Mouse (Mus musculus) limb, embryonic 10.5 days (tissue): Measurements from ENCODE around the gene Ube2a. TPM values are rescaled to one million over a fixed set of nuclear protein-coding genes. Genes with fewer than 3 reads are reported as not detected.
A peak's percentile ranks its signal among the peaks of the same experiment; 100 is the strongest.

Experiments
- DNase-seq: peaks from one replicate; pipeline ENCODE4 v3.0.0-alpha.2; 2017; ENCODE audit warnings: low spot score
- H3K27ac ChIP-seq: fragments of 300-500 bp; sonication (generic); 2 replicates; pipeline ENCODE4 v1.5.1; 2016; ENCODE audit warnings: mild to moderate bottlenecking
- H3K27me3 ChIP-seq: fragments of 300-500 bp; sonication (generic); 2 replicates; pipeline ENCODE4 v1.6.1; 2016; ENCODE audit warnings: low read depth, mild to moderate bottlenecking; ENCODE audit not compliant: poor library complexity, severe bottlenecking
- H3K36me3 ChIP-seq: fragments of 300-500 bp; sonication (generic); 2 replicates; pipeline ENCODE4 v1.6.1; 2016; ENCODE audit warnings: mild to moderate bottlenecking, moderate library complexity
- H3K4me1 ChIP-seq: fragments of 300-500 bp; sonication (generic); 2 replicates; pipeline ENCODE4 v1.6.1; 2016
- H3K4me3 ChIP-seq: fragments of 300-500 bp; sonication (generic); 2 replicates; pipeline ENCODE4 v1.5.1; 2016; ENCODE audit warnings: mild to moderate bottlenecking, moderate library complexity
- H3K9me3 ChIP-seq: fragments of 300-500 bp; sonication (generic); replicated peaks from 2 replicates; pipeline ENCODE4 v1.6.1; 2016; ENCODE audit warnings: mild to moderate bottlenecking
- WGBS: fragments of 180-500 bp; shearing (Covaris S2); methylation state at CpG from one replicate; pipeline ENCODE4 v1.1.7; 2016; 5-methylcytosine and 5-hydroxymethylcytosine counted together
- polyA plus RNA-seq: library from polyadenylated mRNA; unstranded; fragments of >200 nt; fragmentation: Nextera tagmentation; extraction: Ambion mirVana; gene quantifications from 2 replicates; pipeline ENCODE4 v1.2.1, GENCODE M21; 2016

The Ube2a gene
- 125 TPM in 2 replicates for polyA plus RNA-seq

DNA sequence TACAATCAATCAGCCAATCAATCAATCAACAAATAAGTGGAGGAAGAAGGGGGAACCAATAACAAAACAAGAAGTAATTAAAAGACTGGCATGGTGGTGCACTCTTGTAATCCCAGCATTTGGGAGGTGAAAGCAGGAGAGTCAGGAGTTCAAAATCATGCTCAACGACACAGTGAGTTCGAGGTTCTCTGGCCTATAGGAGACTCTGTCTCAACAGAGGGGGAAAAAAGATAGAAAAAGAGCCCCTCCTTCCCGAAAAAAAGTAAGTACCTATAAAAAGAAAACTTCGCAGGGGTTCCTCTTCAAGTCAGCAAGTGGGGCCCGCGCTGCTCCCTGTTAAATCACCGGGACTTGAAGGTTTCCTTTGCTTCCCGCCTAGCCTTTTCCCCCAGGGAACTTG lies at the start of gene Ube2a, which contains the start of gene C330007P06Rik:
Gene Ube2a, plus strand, starts transcription at position 136 of the 400 bp plus-strand sequence.
Gene C330007P06Rik, minus strand, starts transcription at position 347 of the 400 bp plus-strand sequence.
- Histone ChIP-seq H3K9me3 (no peaks in the 10 kb centered on the region), H3K27ac (peak within 1 kb of the TSS; percentile 88), H3K4me1 (peaks cover 3% of the 10 kb centered on the region), H3K27me3 (peaks cover 13% of the 10 kb centered on the region), H3K4me3 (peak within 1 kb of the TSS; percentile 72), H3K36me3 (peaks cover 14% of the 10 kb centered on the region)
- 23% methylated on average over 8 of the region's 8 CpGs for WGBS
- no peak for DNase-seq

DNA sequence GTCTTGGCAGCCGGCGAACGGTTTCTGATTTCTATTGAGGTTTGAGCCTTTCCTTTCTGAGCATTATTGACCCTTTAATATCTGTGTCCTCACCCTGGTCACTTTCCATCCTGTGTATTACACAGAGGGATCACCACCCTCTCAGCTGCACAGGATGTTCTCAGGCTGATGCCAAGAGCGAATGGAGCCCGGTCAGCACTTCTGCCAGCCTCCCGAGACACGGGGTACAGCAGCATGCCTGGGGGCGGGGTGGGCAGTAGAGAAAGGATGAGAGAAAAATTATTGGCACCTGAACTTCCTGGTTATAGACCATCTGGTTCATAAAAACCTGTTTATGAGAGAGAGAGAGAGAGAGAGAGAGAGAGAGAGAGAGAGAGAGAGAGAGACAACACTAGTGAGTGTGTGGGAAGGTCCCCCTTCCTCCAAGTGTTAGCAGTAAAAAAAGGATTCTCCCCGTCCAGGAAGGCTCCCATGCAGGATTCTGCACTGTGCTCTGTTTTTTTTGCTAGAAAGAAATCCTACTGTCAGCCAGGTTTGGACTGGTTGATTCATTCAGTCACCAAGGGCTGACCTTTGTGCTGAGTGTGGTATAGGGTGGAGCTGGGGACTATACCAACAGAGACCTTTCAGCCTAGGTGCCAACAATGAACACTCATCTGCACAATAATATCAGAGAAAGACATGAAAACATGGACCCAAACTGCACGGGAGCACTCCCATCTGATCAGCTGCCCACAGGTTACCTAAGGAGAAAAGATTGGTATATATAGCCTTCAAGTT lies 49.6 kb upstream of the Ube2a start:
- no peak for DNase-seq
- no peaks in the 10 kb centered on the region for H3K9me3 ChIP-seq
- WGBS: 91% methylated on average over 10 of the region's 10 CpGs
- H3K36me3 ChIP-seq: no peaks in the 10 kb centered on the region
- no peak overlapping the region for H3K4me3 ChIP-seq
- no peaks in the 10 kb centered on the region for H3K27me3 ChIP-seq
- no peaks in the 10 kb centered on the region for H3K4me1 ChIP-seq
- no peak overlapping the region for H3K27ac ChIP-seq

DNA sequence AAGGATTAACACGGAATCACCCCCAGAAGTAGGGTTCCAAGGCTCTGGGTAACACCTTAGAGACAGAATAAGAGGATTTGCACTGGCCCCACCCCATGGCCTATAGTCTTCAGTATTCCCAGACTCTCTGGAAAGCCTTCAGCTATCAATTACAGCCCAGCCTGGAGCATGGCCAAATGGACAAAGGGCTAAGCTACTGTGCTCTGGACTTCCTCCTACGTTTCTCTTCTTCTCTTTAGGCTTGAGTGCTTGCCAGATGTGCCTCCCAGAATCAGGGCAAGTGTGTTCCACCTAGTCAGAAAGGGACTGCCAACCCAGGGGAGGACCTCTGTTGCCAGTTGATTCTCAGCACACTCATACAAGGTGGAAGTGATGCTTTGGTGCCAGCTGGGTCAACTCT lies 48.7 kb upstream of the Ube2a start:
- H3K36me3 ChIP-seq: no peaks in the 10 kb centered on the region
- WGBS: 63% methylated on average over 2 of the region's 2 CpGs
- no peaks in the 10 kb centered on the region for H3K9me3 ChIP-seq
- H3K4me1 ChIP-seq: no peaks in the 10 kb centered on the region
- no peak overlapping the region for H3K4me3 ChIP-seq
- DNase-seq: no peak
- H3K27ac ChIP-seq: no peak overlapping the region
- no peaks in the 10 kb centered on the region for H3K27me3 ChIP-seq

DNA sequence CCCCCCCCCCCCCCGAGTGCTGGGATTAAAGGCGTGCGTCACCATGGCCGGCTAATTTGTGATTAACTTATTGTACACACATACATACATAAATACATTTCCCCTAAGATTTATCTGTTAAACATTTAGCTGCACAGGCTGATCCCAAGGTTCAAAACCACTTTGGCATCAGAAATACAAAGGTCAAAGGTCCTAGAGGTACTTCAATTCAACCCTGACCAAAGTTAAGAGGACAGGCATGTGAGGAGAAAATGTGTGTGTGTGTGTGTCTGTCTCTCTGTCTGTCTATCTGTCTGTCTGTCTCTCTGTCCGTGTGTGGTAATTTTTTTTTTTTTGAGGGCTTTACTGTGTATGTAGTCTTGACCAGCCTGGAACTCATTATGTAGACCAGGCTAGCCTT lies 46.8 kb upstream of the Ube2a start:
- 90% methylated on average over 4 of the region's 5 CpGs for WGBS
- Histone ChIP-seq H3K4me3 (no peak overlapping the region), H3K4me1 (no peaks in the 10 kb centered on the region), H3K36me3 (no peaks in the 10 kb centered on the region), H3K9me3 (no peaks in the 10 kb centered on the region), H3K27me3 (no peaks in the 10 kb centered on the region), H3K27ac (no peak overlapping the region)
- DNase-seq: no peak

DNA sequence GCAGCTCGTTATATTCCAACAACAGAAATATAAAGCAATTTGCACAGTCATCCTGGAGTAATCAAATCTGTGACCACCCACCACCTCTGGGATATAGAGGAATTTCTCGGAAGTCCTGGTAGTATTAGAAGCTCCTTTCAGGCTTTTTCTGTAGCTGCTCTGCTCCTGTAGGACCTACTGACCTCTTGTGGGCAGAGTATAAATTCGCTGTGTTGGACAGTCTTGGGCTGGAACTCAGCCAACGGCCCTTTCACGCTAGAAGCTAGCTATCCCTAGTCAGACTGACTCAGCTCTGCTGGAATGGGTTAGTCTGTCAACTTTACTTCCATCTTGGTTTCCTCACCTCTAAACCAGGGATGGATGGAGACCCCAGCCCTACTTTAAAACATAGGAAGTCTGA lies 43.4 kb upstream of the Ube2a start:
- Histone ChIP-seq H3K4me1 (0 out of 2 replicates have a peak, but pooled peaks cover 3% of the 10 kb centered on the region), H3K36me3 (no peaks in the 10 kb centered on the region), H3K9me3 (no peaks in the 10 kb centered on the region), H3K27me3 (no peaks in the 10 kb centered on the region), H3K27ac (no peak overlapping the region), H3K4me3 (no peak overlapping the region)
- WGBS: 47% methylated on average over 5 of the region's 5 CpGs
- no peak for DNase-seq

DNA sequence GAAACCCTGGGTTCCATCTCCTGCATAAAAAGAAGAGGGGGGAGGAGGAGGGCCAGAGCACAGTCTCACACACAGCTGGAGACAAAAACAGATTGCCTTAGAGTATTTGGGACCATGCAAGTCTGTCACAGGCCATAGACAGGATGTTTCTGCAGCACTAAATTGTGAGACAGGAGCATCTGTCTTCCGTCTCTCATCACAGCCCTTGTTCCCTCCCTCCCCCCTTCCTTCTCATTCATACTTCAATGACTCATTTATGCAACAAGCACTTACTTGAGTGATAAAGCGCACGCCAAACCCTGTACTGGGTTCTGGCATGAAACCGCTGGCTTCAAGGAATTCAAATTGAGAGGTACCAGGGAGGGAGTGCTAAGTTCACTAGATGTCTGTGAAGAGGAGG lies 42.1 kb upstream of the Ube2a start:
- no peak overlapping the region for H3K4me3 ChIP-seq
- no peaks in the 10 kb centered on the region for H3K36me3 ChIP-seq
- no peaks in the 10 kb centered on the region for H3K9me3 ChIP-seq
- no peak overlapping the region for H3K27ac ChIP-seq
- 82% methylated on average over 4 of the region's 4 CpGs for WGBS
- no peaks in the 10 kb centered on the region for H3K27me3 ChIP-seq
- no peak for DNase-seq
- H3K4me1 ChIP-seq: 0 out of 2 replicates have a peak, but pooled peaks cover 3% of the 10 kb centered on the region

DNA sequence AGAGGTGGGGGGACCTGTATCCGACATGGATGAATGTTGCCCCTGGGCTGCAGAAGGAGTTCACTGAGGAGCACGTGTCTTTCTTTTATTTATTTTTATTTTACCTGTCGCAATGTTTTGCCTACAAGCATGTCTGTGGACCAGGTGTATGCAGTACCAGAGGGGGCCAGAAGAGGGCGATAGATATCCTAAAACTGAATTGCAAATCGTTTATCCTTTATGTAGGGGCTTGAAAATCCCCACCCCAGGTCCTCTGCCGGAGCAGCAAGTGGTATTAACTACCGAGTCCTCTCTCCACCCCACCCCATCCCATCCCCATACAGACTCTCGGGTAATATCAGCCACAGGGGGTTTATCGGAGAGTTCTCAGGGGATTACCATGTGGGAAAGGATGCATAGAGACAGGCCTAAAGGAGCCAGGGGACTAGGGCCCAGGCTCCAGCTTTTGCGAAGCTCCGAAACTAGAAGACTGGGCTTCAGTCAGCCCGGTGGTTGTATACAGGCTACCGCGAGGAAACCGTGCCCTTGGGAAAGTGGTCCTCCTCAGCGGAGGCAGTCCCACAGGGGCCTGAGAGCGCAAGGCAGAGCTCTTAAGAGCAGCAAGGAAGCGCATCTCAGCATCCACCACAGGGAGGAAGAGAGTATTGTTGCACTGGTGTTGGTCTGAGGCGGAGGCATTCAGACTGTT lies 40.2 kb upstream of the Ube2a start:
- DNase-seq: peak; percentile 80
- Histone ChIP-seq H3K27ac (no peak overlapping the region), H3K4me1 (0 out of 2 replicates have a peak, but pooled peaks cover 3% of the 10 kb centered on the region), H3K27me3 (no peaks in the 10 kb centered on the region), H3K9me3 (no peaks in the 10 kb centered on the region), H3K4me3 (peak overlapping the region; percentile 33), H3K36me3 (no peaks in the 10 kb centered on the region)
- 25% methylated on average over 19 of the region's 19 CpGs for WGBS

DNA sequence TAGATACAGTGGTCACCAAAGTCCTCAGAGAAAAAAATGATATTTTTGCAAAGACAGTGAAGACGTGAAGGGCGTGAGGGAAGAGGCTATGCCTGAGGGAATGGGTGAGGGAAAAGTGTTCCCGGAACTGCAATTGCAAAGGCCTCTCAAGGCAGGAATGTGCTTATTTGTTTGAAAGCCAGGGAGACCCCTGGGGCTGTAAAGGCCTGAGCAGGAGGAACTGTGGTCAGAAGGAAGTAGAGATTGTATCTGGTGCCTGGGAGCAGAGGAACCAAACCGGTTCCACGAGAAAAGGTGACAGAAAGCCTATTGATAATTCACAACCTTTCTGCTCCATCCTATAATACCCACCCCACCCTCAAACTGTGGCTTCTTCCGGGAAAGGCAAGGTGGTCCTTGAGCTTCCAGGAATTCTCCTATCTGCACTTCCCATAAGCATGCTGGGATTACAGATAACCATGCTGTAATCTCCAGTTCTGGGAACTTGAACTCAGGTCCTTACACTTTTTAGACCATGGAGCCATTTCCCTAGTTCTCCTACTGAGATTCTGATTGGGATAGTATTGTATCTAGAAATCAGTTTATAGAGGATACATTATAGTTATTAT lies 36.5 kb upstream of the Ube2a start:
- Histone ChIP-seq H3K27me3 (no peaks in the 10 kb centered on the region), H3K4me3 (no peak overlapping the region), H3K9me3 (no peaks in the 10 kb centered on the region), H3K36me3 (no peaks in the 10 kb centered on the region), H3K4me1 (0 out of 2 replicates have a peak, but pooled peaks cover 3% of the 10 kb centered on the region), H3K27ac (no peak overlapping the region)
- WGBS: 72% methylated on average over 6 of the region's 6 CpGs
- DNase-seq: no peak

DNA sequence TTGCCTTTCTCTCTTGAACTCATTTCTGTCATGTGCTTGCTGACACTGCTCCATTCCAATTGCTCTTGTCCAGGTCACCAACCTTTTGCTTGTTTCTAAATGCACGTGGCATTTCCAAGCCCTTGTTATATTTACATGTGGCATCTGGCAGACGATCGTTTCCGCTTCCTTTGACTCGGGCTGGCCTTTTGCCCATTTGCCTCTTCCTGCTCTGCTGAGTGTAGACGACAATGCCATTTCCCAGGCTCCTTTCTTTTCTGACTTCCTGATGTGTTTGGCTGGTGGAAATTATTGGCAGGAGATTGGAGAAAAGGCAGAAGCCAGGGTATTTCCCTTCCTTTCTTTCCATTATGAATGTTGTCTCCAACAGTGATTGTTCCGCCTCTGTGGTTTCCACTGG lies 34.3 kb upstream of the Ube2a start:
- Histone ChIP-seq H3K27ac (no peak overlapping the region), H3K4me3 (no peak overlapping the region), H3K27me3 (no peaks in the 10 kb centered on the region), H3K4me1 (no peaks in the 10 kb centered on the region), H3K36me3 (no peaks in the 10 kb centered on the region), H3K9me3 (no peaks in the 10 kb centered on the region)
- WGBS: 85% methylated on average over 7 of the region's 7 CpGs
- no peak for DNase-seq

DNA sequence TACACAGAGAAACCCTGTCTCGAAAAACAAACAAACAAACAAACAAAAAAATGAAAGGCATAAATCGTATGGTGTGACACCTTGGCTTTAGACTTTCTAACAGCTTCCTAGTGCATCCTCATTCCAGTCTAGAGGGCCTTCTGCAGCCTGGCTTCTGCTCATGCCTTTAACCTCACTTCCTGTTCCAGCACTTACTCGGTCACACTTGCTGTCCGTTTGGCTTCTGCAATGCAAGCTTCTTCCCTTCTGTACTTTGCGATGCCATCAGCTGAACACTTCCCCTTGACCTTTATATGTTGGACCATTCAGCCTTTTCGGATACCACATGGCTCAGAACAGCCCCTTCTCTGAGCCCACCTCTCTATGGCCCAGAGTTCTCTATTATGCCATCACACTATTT lies 32.0 kb upstream of the Ube2a start:
- 89% methylated on average over 6 of the region's 6 CpGs for WGBS
- H3K4me3 ChIP-seq: no peak overlapping the region
- no peaks in the 10 kb centered on the region for H3K9me3 ChIP-seq
- DNase-seq: no peak
- H3K36me3 ChIP-seq: no peaks in the 10 kb centered on the region
- H3K4me1 ChIP-seq: no peaks in the 10 kb centered on the region
- no peak overlapping the region for H3K27ac ChIP-seq
- no peaks in the 10 kb centered on the region for H3K27me3 ChIP-seq

DNA sequence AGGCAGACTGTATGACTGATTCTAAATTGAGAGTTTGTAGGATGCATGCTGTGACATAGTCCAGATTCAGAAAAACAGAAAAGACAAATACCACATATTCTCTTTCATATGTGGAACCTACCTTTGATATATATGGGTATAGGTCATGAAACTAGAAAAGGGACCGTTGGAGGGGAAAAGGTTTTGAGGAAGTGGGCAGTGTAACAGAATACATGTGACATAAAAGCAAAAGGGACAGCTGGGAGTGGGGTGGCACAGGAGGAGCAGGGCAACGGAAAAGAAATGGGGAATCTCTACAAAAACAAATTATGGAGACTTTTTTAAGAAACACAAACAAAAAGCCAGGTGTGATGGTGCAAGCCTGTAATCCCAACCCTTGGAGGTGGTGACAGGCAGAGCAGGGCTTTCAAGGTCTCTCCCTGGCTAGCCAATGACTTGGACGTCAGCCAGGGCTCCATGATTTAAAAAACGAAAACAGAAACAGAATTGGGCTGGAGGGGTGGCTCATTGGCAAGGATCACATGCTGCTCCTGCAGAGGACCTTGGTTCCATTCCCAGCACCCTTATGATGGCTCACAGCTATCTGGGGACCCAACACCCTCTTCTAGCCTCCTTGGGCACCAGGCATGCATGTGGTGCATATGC lies 30.2 kb upstream of the Ube2a start:
- Histone ChIP-seq H3K27ac (no peak overlapping the region), H3K4me1 (no peaks in the 10 kb centered on the region), H3K36me3 (peaks cover 4% of the 10 kb centered on the region), H3K9me3 (no peaks in the 10 kb centered on the region), H3K4me3 (no peak overlapping the region), H3K27me3 (no peaks in the 10 kb centered on the region)
- WGBS: 90% methylated on average over 4 of the region's 4 CpGs
- DNase-seq: no peak

DNA sequence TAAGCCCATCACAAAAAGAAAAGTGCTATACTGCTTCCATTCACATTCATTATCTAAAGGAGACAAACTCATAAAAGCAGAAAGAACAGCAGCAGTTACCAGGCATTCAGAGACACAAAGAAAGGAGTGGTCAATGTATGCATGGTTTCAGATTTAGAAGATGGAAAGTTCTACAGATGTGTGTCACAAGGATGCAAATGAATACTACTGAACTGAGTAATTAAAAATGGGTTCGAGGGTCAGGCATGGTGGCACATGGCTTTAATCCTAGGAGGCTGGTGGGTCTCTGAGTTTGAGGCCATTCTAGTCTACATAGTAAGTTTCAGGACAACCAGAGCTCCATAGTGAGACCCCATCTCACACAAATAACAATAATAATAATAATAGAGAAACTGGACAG lies 26.5 kb upstream of the Ube2a start:
- H3K4me3 ChIP-seq: no peak overlapping the region
- H3K4me1 ChIP-seq: no peaks in the 10 kb centered on the region
- H3K27me3 ChIP-seq: no peaks in the 10 kb centered on the region
- no peak overlapping the region for H3K27ac ChIP-seq
- no peaks in the 10 kb centered on the region for H3K9me3 ChIP-seq
- DNase-seq: no peak
- 83% methylated on average over 1 of the region's 1 CpGs for WGBS
- peaks cover 11% of the 10 kb centered on the region for H3K36me3 ChIP-seq
